Mouse (Mus musculus): Measurements from ENCODE around the gene Gna15. TPM values are rescaled to one million over a fixed set of nuclear protein-coding genes. Genes with fewer than 3 reads are reported as not detected.

Gna15 gene
- total RNA-seq, 2 experiments from 2014 or later: 2.6 to 3.5 TPM

Small RNA genes within 50 kb of the gene (microRNA-seq; reads per million reads assigned to microRNA genes)
- 0 reads per million in 2 experiments for gene Gm25595

Other genes with a start within 250 kb of the Gna15 start
- under 1 TPM; 0.16 to 0.23 TPM for gene Tjp3, start 232.6 kb downstream of the Gna15 start, total RNA-seq (2021)
- 100 to 1,000 TPM; 415 to 417 TPM for gene Pip5k1c, start 231.3 kb downstream of the Gna15 start, total RNA-seq (2021)
- 10 to 100 TPM; 30.5 to 34.6 TPM for gene Cactin, start 203.1 kb downstream of the Gna15 start, total RNA-seq (2021)
- gene Tbxa2r, start 195.5 kb downstream of the Gna15 start, total RNA-seq (2021): 1 to 10 TPM; 1.1 to 1.5 TPM
- gene Gipc3, start 181.0 kb downstream of the Gna15 start, total RNA-seq (2021): 1 to 10 TPM; 2.5 to 3.6 TPM
- 10 to 100 TPM; 28.9 to 30.5 TPM for gene Hmg20b, start 173.7 kb downstream of the Gna15 start, total RNA-seq (2021)
- gene Mfsd12, start 166.7 kb downstream of the Gna15 start, total RNA-seq (2021): 10 to 100 TPM; 38.1 to 42.0 TPM
- gene 4930404N11Rik, start 158.4 kb downstream of the Gna15 start, total RNA-seq (2021): 1 to 10 TPM; 1.2 to 1.3 TPM
- 10 to 100 TPM; 71.1 to 72.1 TPM for gene Fzr1, start 145.7 kb downstream of the Gna15 start, total RNA-seq (2021)
- gene Dohh, start 139.8 kb downstream of the Gna15 start, total RNA-seq (2021): 10 to 100 TPM; 87.4 to 97.6 TPM
- 1 to 10 TPM; 3.1 to 3.8 TPM for gene Gm48551, start 139.8 kb downstream of the Gna15 start, total RNA-seq (2021)
- gene Gm48552, start 135.2 kb downstream of the Gna15 start, total RNA-seq (2021): 1 to 10 TPM; 2.7 to 2.8 TPM
- gene Smim24, start 131.2 kb downstream of the Gna15 start, total RNA-seq (2021): 1 to 10 TPM; 1.1 to 1.2 TPM
- 10 to 100 TPM; 84.7 to 91.7 TPM for gene Nfic, start 68.6 kb downstream of the Gna15 start, total RNA-seq (2021)
- 100 to 1,000 TPM; 242 to 259 TPM for gene Celf5, start 41.5 kb downstream of the Gna15 start, total RNA-seq (2021)
- gene Ncln, start 27.8 kb downstream of the Gna15 start, total RNA-seq (2021): 10 to 100 TPM; 68.1 to 85.1 TPM
- under 1 TPM; 0.58 to 0.82 TPM for gene S1pr4, start 24.1 kb downstream of the Gna15 start, total RNA-seq (2021)
- 100 to 1,000 TPM; 105 to 114 TPM for gene Gna11, start 21.0 kb upstream of the Gna15 start, total RNA-seq (2021)
- gene Aes, start 35.3 kb upstream of the Gna15 start, total RNA-seq (2021): 100 to 1,000 TPM; 700 to 737 TPM
- gene Tle2, start 50.3 kb upstream of the Gna15 start, total RNA-seq (2021): 10 to 100 TPM; 41.3 to 42.4 TPM
- gene Tle6, start 76.8 kb upstream of the Gna15 start, total RNA-seq (2021): 10 to 100 TPM; 11.4 to 11.8 TPM
- 1 to 10 TPM; 2.6 to 3.3 TPM for gene BC025920, start 82.0 kb upstream of the Gna15 start, total RNA-seq (2021)
- gene Sirt6, start 103.6 kb upstream of the Gna15 start, total RNA-seq (2021): 10 to 100 TPM; 26.2 to 26.6 TPM
- gene Ankrd24, start 104.3 kb upstream of the Gna15 start, total RNA-seq (2021): 10 to 100 TPM; 44.4 to 46.4 TPM
- gene Gm10778, start 124.8 kb upstream of the Gna15 start, total RNA-seq (2021): 1 to 10 TPM; 4.3 to 5.8 TPM
- gene Zfp433, start 180.6 kb upstream of the Gna15 start, total RNA-seq (2021): 10 to 100 TPM in 1 of 2 experiments, 1 to 10 TPM in 1; 8.6 to 10.6 TPM
- 10 to 100 TPM; 12.5 to 14.8 TPM for gene Gm3055, start 246.9 kb upstream of the Gna15 start, total RNA-seq (2021)

All from left cerebral cortex, adult 18-20 months (tissue).